Mouse (Mus musculus) kidney, postnatal 4 days (tissue): Measurements from ENCODE around the gene Ddx46.
"Not testable (repeated sequence)": the region's sequence is repeated elsewhere in the genome, so short reads cannot be mapped to it uniquely, and the experiment has no call there.

Experiments used
- DNase-seq, 2 experiments: peaks; one replicate each; pipeline ENCODE4 v3.0.0; 2021; ENCODE audit warnings: mixed read lengths in 2 of 2

Ddx46 gene

DNA sequence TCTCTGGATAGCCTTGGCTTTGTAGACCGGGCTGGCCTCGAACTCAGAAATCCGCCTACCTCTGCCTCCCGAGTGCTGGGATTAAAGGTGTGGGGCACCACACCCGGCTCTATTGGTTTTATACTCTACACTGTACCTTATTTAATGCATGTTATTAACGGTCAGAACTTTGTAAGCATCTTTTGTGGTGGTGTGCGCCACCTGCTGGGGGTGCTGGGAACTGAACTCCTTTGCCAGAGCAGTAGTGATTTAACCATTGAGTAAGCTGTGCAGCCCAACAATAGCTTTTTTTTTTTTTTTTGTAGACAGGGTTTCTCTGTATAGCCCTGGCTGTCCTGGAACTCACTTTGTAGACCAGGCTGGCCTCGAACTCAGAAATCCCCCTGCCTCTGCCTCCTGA, 5.7 kb downstream of the Ddx46 start:
- peak; percentile 89 for DNase-seq

DNA sequence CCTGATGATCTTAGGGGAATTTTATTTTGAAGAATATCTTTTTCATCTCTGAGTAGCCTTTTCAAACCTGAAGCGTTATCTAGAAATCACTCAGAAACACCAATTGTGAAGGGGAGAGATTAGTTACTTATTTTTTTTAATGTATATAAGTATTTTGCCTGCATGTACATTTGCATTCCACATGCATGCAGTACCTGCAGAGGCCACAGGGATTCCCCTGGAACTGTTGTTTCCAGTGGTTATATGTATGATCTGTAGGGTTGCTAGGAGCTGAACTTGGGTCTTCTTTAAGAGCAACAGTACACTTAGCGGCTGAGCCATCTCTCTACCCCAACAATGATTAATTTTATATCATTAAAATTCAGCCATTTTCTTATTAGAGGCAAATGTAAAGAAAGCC, 9.7 kb downstream of the Ddx46 start:
- peak; percentile 56 to 67 for DNase-seq

DNA sequence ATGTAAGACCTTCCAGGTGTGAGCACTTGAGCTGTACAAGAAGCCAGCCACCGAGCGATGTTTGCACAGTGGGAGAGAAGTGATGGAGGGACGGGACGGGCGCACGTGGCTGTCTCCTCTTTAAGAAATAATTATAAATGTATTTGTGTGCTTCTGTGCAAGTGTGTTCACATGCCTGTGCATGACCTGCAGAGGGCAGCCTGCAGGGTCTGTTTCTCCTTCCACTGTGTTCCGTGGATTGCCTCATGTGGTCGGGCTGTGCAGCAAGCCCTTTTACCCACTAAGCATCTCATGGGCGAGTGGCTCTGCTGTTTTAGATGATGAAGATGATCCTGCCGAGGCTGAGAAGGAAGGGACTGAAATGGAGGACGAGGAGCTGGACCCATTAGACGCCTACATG, 15.3 kb downstream of the Ddx46 start:
- DNase-seq: peak in 1 of 2 experiments; percentile 13

DNA sequence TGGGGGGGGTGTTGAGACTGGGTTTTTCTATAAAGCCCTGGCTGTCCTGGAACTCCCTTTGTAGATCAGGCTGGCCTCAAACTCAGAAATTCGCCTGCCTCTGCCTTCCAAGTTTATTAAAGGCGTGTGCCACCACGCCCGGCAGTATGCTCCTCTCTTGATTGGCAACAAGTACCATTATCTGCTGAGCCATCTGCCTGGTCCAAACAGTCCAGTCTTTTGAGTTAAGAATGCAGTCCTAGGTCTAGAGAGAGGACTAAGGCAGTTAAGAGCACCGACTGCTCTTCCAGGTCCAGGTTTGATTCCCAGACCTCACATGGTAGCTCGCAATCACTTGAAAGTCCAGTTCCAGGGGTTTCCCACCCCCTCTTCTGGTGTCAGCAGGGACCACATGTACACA, 16.2 kb downstream of the Ddx46 start:
- no peak for DNase-seq

DNA sequence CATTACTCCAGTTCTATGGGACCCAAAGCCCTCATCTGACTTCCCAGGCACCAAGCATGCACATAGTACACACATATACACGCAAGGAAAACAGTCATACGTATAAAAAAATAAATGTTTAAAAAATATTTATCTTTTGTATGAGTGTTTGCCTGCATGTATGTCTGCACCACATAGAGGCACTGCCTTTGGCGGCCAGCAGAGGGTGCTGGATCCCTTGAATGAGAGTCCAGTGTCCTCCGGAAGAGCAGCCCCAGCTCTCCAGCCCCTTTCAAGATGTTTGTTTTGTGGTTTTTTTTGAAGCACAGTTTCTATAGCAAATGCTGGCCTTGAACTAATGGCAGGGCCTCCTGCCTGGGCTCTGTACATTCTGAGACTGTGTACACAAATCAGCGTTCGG, 33.7 kb downstream of the Ddx46 start:
- DNase-seq: peak; percentile 73 to 74

DNA sequence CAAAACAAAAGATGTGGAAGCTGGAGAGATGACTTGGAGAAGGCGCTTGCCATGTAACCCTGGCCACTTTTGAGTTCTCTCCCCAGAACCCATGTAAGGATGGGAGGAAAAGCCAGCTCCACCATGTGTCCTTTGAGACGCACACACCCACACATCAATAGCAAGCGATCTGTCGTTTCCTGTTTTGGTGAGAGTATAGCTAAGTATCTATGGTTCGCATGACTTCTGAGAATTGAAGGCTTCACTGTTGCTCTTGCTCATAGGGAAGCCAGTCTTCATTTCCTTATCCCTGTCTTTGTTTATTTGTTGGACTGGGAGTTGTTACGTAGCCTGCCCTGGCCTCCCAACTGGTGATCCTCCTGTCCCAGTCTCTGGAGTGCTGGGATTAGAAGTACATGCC, 37.9 kb downstream of the Ddx46 start:
- DNase-seq: no peak

DNA sequence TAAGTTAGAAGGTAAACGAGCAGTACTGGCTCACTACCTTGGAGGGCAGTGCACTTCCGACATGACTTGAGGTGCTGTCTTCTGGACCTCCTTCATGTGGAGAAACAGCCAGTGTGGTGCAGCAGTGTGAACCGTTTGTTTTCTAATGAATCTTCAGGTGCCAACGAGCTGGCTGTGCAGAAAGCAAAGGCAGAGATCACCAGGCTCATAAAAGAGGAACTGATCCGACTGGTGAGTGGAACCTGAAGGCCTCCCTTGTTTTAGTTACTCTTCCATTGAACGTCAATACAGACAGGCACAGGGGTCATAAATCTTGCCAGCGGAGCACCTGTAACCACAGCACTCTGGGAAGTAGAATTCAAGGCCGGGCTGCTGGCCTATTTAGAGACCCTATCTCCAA, 42.5 kb downstream of the Ddx46 start:
- no peak for DNase-seq

DNA sequence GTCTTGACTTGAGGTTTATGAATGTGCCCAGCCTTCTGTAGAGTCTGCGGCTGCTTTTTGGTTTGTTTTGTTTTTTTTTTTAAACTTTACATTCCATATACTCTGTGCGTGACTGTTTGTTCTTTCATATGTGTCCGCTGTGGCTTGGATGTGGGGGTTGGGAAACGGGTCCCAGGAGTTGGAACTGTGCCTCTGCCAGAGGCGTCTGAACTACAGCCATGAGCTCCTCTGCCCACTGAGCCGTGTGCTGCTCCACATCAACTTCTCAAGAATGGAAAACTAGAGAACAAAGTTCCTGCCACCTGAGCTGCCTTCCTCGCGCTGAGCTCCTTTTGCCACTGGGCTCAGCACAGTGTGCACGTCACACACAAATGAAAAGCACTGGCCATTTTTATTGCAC, 47.4 kb downstream of the Ddx46 start:
- DNase-seq: peak in 1 of 2 experiments; percentile 16

DNA sequence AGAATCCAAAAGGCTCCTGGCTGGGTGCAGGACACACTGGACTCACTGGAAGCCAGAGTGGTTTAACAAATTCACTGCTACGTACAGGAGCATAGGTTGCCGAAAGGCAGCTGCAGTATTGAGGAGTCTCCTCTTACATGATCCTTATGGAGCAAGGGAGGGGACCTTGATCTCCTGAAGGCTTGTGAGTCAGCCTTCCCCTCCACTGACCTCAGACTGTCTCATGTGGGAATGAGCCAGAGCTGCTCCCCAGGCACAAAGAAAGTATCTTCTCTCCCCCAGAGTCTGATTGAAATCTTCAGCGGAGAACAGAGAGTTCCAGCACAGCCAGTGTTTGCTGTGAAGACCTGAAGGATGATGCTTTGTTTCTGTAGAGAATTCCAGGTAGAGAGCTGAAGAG, 48.8 kb downstream of the Ddx46 start:
- DNase-seq: no peak

DNA sequence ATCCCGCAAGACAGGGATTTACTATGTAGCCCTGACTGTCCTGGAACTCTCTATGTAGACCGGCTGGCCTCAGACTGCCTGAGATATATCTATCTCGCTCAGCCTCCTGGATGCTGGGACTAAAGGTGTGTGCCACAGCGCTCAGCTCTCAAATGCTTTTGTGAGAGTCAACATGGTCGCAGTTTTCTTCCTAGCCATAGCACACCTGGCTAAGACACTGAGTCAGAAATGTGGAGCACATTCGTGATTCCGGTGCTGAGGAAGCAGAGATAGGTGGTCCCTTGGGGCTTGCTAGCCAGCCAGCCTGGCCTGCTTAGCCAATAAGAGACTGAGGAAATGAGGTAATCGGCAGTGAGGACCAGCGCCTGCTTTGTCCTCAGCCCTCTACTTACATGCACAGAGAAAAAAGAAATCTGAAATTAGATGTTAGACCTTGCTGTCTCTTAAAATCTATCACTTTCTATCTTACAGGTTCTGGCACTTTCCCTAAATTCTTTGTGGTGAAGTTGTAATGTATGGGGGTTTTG, 51.3 kb downstream of the Ddx46 start:
- no peak for DNase-seq

DNA sequence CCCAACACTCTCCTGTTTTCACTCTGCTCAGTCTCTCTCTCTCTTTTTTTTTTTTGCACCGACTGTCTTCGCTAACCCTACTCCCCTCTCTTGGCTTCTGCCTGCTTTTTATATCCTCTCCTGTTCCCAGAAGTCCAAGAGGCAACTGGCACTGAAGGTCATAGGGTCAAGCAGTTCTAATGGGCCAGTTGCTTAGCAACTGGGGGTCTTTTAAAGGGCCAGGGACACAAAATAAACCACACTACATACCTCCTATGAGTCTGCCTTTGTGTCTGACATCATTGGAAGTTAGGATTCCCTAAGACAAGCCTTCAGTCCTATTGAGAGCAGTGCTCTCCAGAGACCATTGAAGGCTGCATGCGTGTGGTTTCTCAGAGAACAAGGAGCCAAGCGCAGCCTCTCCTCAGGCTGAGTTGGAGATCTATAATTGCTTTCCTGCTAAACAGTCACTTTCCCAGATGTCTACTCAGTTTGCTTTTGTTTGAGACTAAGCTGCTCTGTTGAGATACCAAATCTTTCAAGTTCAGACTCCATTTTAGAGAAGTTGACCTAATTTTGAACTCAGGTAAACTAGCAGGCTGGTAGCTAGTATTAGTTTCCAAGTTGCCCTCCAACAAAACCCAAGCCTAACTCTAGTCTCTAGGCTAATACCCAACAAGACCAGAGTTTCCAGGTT, 53.2 kb downstream of the Ddx46 start:
- no peak for DNase-seq

DNA sequence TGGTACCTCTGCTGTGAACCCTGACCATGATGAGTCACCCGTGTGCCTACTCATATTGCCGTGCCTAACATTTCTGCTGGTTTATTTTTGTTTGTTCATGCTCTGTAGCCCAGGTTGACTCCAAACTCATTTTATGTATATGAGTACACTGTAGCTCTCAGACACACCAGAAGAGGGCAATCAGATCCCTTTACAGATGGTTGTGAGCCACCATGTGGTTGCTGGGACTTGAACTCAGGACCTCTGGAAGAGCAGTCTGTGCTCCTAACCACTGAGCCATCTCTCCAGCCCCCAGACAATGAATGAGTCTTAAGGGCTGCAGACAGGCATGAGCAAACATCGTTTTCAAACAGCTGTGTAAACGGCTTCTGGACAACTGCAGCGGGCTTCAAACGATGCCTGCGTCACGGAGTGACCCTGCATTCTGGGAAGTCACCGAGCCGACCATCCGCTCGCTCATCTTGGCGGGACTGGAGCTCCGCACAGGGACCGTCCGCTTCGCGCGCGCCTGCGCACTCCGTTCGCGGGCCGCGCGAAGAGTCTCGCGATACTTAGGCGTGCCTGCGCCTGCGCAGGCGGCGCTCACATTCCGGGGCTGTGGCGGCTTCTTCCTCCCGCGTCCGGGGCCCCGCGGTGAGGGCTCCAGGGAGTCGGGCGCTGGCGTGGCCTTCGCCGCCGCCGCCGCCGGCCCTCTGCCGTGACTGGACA, 57.9 kb downstream of the Ddx46 start, which contains the start of gene B230219D22Rik:
B230219D22Rik (plus strand) TSS at position 590 of the 708 bp plus-strand sequence.
- DNase-seq: peak; percentile 93 to 96

DNA sequence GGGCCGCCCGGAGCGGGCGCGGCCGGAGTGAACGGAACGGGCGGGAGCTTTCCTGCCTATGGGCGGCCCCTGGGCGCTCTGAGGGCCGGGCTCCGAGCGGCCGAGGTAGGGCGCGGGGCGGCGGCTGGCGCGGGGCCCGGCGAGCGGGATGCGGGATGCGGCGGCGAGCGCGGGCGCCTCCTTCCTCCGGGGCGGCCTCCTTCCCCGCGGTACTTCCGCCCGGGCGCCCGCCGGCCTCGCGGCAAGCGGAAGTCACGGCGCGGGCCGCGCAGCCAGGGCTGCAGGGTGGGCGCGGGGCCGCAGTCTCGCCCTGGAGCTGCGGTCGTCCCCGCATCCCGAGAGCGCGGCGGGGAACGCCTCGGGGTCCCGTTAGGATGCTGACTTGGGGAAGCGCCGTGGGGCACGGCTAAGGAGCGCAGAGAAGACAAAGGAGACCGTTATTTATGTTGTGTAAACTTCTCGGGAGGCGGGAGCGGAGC, 58.5 kb downstream of the Ddx46 start:
- DNase-seq: peak in 1 of 2 experiments; percentile 75

DNA sequence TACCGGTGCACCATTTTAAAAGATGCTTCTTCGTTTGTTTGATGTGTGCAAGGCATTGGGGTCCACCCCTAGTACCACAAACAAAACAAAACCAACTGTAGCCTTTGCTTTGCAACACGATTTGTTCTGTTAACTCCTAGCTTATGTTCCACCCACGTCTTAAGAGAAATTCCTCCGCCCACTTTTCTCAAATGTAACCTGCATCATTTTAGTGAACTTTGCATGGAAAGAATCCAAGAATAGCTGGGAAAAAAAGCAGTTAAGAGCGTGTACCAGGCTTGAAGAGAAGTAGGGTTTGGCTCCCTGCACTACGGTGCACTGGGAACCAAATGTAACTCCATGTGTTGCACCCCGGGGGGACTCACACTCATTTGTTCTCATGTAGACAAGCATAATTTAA, 59.3 kb downstream of the Ddx46 start:
- DNase-seq: no peak

DNA sequence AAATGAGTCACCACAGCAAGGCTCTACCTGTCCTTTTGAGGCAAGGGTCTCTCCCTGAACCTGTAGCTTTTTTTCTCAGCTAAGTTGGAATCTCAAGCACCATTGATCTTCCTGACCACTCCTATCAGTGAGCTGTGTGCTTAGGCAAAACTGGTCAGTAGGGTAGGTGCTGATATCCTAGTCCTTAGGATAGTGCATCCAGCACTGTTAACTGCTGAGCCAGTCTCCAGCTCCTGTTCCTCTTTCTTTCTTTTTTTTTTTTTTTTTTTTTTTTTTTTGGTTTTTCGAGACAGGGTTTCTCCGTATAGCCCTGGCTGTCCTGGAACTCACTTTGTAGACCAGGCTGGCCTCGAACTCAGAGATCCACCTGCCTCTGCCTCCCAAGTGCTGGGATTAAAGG, 61.2 kb downstream of the Ddx46 start:
- DNase-seq: not testable (repeated sequence)

DNA sequence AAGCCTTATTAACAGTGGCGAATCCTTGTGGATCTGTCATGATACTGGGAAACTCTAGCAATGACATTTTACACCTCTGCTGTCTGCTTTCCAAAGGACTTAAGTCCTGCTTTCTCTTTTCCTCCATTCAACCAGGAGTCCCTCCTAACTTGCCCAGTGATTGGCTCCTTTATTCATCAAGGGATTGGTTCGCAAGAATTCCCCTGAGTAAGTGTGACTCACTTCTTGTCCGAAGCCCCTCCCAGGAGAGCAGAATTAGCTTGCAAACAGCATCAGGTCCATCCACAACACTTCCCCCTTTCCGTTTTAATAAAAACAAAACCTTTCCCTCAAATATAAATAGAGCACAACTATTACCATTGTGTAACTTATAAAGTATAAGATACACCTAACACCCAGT, 69.5 kb downstream of the Ddx46 start:
- no peak for DNase-seq

DNA sequence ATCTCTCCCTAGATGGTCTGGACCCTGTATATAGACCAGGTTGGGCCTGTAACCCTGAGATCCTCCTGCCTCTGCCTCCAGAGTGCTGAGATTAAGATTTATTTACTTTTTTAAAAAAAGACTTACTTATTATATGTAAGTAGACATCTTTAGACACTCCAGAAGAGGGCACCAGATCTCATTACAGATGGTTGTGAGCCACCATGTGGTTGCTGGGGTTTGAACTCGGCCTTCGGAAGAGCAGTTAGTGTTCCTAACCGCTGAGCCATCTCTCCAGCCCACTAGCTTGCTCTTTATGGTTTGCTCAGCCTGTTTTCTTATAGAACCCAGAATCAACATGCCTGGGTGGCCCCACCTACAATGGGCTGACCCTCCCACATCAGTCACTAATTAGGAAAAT, 78.0 kb downstream of the Ddx46 start:
- no peak for DNase-seq

DNA sequence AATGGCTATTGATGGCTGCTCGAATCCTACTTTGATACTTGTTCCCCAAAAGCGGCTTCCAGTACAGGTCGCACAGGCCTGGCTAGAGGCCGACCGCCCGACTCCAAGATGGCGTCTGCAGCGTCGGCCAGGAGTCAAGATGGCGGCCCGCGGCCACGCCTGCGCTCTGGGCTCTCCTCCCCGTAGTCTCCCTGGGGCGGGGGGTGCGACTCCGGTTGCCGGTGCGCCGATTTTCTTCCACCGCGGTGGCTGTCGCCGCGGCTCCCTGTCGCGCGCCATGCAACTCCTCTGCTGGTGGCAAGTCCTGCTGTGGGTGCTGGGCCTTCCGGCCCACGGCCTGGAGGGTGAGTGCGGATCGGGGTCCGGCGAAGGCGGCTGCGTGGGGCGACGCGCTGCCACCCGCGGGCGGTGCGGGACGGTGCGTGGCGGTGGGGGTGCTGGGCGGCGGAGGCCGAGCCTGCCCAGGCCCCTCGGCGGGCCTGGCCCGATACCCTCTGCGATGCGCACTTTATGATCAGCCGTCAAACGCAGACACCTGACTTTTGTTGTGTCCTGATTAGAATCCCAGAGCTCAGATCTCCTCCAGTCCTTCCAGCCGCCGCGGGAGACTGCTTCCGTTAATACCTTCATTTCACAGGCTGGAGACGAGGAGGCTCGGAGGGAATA, 79.8 kb downstream of the Ddx46 start, which contains the start of gene Txndc15:
Txndc15 (plus strand) TSS at position 150 of the 666 bp plus-strand sequence.
- peak; percentile 90 to 93 for DNase-seq

DNA sequence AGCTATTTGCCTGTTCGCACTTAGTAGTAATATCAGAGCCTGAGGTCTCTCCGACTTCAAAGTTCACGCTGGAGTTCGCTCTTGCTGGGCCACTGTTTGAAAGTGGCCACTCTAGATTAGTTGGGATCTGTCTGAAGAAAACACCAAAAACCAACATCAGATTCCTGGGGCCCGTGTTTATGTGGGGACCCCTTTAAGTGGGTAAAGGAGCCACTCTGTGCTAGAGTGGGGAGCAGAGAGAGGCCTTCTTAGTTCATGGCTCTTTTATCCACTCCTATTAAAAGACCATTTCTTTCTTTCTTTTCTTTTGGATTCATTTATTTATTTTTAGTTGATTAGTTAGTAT, 80.3 kb downstream of the Ddx46 start:
- no peak for DNase-seq

DNA sequence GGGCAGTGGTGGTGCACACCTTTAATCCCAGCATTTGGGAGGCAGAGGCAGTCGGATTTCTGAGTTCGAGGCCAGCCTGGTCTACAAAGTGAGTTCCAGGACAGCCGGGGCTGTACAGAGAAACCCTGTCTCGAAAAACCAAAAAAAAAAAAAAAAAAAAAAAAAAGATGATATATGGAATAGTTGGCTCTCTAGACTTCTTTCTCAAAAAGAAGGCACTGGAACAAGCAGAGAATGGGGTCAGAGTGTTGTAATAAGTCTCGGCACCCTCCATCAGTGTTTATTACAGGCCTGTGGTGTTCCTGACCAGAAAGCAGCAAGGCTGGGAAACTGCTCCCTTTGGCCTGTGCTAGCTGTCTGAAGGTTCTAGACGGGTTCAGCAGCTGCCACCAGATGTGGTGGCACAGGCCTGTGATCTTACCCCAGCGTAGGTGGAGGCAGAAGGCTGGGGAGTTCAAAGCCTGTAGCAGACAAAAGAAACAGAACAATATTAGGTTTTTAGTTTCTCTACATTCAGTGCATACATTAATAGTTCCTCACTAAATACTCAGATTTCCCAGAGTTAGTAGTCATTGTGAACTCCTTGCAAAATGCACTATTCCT, 81.2 kb downstream of the Ddx46 start:
- no peak for DNase-seq

DNA sequence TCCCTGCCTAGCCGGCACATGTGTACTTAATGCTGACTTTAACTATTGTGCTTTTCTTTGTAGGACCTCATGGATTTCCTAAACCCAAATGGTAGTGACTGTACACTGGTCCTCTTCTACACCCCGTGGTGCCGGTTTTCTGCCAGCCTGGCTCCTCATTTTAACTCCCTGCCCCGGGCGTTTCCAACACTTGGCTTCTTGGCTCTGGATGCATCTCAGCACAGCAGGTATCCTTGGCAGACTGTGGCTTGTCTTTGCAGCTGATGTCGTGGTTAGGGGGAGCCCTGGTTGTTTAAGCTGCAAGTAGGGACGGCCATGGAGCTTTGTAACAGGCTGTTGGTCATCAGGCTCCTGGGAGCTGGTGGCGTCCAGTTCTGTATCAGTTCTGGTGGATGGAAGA, 86.7 kb downstream of the Ddx46 start:
- DNase-seq: no peak

DNA sequence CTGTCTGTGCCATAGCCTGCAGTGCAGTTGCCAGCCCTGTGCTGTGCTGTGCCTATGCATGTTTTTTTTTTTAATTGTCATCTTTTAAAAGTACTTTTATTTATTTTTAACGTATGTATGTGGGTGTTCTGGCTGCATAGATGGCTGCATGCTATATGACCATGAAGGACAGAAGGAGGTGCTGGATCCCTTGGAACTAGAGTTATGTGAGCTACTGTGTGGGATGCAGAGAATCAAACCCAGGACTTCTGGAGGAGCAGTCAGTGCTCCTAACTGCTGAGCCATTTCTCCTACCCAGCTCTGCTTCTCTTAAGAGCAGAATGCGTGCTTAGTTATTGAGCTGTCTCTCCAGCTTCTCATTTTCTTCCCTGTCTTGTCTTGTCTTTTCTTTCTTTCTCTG, 87.2 kb downstream of the Ddx46 start:
- no peak for DNase-seq

DNA sequence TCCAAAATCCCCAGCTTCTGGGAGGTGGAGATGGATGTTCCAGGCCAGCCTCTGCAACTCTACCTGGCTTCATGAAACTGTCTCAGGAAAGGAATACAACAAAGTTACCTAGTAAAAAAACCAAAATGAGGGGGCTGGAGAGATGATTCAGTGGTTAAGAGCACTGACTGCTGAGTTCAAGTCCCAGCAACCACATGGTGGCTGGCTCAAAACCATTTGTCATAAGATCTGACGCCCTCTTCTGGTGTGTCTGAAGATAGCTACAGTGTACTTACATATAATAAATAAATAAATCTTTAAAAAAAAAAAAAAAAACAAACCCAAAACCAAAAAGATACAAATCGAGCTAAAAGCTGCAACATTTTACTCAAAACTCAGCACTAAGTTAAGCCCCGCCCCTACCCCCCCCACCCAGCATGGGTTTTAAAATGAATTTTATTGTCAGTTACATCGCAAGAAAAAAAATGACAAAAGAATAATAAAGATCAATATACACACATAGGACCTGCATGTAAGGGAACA, 91.8 kb downstream of the Ddx46 start:
- no peak for DNase-seq
